Mouse (Mus musculus) left cerebral cortex, adult 6 months (tissue): ENCODE data around the gene Serpinb1b. TPM values are rescaled to one million over a fixed set of nuclear protein-coding genes. Genes with fewer than 3 reads are reported as not detected.

Experiments
- long read RNA-seq, 2 experiments: library from polyadenylated mRNA; unstranded; transcript quantifications; one replicate each; pipeline ENCODE4 v2.0.0; 2019 to 2020
- polyA plus RNA-seq: library from polyadenylated mRNA; unstranded; fragments of <200 nt; fragmentation: Nextera tagmentation; gene quantifications from 2 replicates; pipeline ENCODE4 v1.2.3, GENCODE M21; 2021

Gene Serpinb1b
- 1.1 and 1.9 TPM in 2 replicates for polyA plus RNA-seq
- long read RNA-seq, experiment 1, transcript Serpinb1b-201 (7 exons, 1,696 nt) = major isoform, 15 of 18 reads
- long read RNA-seq, experiment 1, partial matches to known transcripts = 1 of 18 reads
- long read RNA-seq, experiment 1, other reads (novel, unspliced or antisense) = 2 of 18 reads
- long read RNA-seq, experiment 2, partial matches to known transcripts = 1 of 2 reads
- long read RNA-seq, experiment 2, other reads (novel, unspliced or antisense) = 0 of 2 reads

DNA sequence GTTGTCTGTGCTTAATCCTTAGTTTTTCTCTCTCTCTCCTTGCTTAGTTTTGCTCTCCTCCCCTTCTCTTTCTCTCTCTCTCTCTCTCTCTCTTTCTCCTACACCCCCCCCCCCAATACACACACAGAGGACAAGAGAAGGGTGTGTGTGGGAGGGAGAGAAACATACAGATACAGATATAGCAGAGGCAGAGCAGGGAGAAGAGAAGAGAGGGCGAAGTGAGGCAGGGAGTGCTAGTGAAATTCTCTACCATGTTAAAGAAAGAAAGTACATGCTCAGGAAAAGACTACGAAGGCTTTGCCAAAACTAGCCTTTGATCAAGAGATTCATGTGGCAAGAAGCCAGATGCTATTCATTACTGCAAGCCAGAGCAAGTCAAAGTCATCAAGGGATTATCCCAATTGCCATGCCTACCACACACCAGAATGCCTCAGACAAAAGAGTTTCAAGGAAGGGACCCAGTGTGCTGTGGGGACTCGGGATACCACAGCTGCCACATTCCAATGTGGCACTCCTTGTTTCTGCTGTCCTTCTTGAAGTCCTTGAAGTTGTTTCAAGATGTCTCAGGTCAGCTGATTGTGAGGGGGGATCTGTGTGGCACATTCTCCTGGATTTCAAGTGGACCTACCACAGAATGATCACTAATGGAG is at the start of gene Serpinb1b:
TSS of gene Serpinb1b (plus strand) at position 520 of the 650 bp plus-strand sequence.

Other genes with a start within 250 kb of the Serpinb1b start
- 16.1 and 23.8 TPM in 2 replicates for gene Serpinb1a, start 227.4 kb upstream of the Serpinb1b start, polyA plus RNA-seq
- not detected in 2 replicates for gene Serpinb1c, start 180.4 kb upstream of the Serpinb1b start, polyA plus RNA-seq
- 1.9 and 2.0 TPM in 2 replicates for gene Serpinb6b, start 113.4 kb upstream of the Serpinb1b start, polyA plus RNA-seq
- 3.8 and 4.6 TPM in 2 replicates for gene Serpinb9, start 75.3 kb upstream of the Serpinb1b start, polyA plus RNA-seq
- 0.03 TPM in 1 of 2 replicates, not detected in the other for gene Serpinb9b, start 51.2 kb upstream of the Serpinb1b start, polyA plus RNA-seq
- not detected in 2 replicates for gene Serpinb9c, start 81.2 kb downstream of the Serpinb1b start, polyA plus RNA-seq
- gene Serpinb9d, start 114.4 kb downstream of the Serpinb1b start, polyA plus RNA-seq = not detected in 2 replicates
- gene Serpinb9e, start 171.0 kb downstream of the Serpinb1b start, polyA plus RNA-seq = not detected in 2 replicates
- not detected in 2 replicates for gene Serpinb9f, start 245.5 kb downstream of the Serpinb1b start, polyA plus RNA-seq